Mouse (Mus musculus): ENCODE data around the gene Trpm2.

Gene Trpm2

DNA sequence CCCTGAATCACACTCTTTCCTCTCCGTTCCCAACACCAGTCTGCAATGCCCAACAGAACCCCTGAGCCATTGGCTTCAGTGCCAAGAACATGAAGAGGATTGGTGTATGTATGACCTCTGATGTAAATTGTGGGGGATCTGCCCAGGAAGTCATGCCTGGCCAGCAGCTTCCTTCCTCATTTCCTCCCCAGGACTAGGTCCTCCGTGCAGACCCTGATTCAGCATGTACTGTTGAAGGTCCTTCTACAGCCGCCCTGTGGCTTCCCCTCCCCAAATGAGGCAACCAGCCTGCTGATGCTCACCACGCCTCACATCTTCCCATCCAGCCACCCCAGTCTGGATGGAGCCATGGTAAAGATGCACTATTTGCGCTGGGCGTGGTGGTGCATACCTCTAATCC is at the start of gene Trpm2:
TSS of gene Trpm2 (minus strand) at position 83 of the 400 bp plus-strand sequence.
- CTCF ChIA-PET, result no interaction called here

DNA sequence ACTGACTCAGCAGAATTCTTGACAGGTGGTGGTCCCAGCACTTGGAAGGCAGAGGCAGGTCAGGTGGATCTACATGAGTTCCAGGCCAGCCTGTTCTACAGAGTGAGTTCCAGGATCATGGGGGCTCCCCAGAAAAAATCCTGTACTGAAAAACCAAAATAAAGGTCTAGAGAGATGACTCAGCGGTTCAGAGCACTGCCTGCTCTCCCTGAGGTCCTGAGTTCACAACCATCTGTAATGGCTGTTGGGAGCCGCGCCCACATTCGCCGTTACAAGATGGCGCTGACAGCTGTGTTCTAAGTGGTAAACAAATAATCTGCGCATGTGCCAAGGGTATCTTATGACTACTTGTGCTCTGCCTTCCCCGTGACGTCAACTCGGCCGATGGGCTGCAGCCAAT is 49.6 kb upstream of the Trpm2 start:
- CTCF ChIA-PET, result interaction anchor here (0.8 to 1.2 kb wide), 2 partner anchors 10 to 142 kb away, joined by 4 to 13 read pairs; partner anchors contain the start of gene Pfkl

DNA sequence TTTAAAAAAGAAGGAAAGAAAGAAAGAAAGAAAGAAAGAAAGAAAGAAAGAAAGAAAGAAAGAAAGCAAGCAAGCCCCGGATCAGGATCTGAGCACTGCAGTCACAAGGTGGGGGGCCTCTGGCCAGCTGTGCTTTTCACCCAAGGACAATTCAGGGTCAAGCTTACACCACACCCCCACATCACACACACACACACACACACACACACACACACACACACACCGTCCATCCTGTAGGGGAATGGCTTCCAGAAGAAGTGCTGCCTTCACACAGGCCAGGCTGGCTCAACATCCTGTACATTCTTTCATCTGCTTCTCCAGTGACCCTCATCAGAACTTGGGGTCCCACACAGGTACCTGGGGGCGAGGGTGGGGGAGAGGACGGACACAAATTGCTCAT is 48.9 kb upstream of the Trpm2 start:
- CTCF ChIA-PET, result interaction anchor here (0.7 to 1.2 kb wide), 4 partner anchors 10 to 190 kb away, joined by 3 to 13 read pairs (median 4); partner anchors contain the start of gene Pfkl

DNA sequence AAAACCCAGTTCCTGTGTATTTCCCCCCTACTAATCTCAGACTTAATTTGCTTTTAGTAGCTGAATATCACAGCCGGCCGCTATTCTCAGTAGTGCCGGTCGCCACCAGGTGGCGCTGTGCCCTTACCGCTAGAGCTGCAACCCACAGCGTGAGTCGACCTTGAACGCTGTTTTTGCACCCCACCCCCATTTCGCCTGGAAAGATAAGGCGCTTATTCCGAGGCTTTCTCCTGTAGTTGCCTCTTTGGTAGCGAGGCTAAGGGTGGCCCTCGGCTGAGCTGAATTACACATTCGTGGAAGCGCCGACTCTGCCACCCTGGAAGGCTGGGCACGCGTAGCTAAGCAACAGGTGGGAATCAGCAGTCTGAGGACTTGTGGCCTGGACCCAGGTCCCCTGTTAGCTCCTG is 48.4 kb upstream of the Trpm2 start:
- CTCF ChIA-PET, result interaction anchor here (0.7 to 1.2 kb wide), 4 partner anchors 9 to 192 kb away, joined by 3 to 4 read pairs (median 3); partner anchors contain the start of gene Pfkl

DNA sequence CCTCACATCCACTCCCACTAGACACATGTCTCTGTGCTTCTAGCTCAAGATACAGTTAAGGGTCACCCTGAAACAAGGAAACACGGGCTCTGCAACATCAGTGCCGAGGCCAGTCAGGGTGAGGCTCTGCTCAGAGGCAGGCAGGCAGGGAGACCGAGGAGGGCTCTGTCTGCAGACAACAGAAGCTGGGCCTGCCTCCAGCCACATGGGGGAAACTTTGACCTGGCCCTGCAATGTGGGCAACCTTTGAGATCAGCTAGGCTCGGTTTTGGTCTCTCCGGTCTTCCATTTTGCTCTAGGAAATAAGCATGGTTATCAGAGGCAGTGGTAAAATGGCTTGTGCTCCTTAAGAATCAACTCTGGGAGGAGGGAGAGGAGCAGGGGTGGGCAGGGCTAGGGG is 46.0 kb upstream of the Trpm2 start:
- CTCF ChIA-PET, result no interaction called here

DNA sequence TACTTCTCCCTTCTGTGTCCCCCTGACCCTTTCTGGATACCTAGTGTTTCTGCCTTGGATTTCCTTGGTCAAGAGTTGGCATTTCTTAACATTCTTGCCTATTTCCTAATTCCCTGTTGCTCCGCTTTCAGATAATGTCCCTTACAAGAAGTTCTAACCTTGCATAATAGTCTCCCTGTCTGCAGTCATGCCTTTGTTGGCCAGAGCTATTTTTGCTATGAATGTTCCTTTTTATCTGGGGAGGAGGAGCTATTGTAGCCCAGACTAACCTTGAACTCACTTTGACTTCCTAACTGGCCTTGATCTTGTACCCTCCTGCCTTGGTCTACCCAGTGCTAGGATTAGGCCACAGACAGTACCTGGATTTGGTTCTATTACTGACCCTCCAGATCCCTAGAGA is 45.1 kb upstream of the Trpm2 start:
- CTCF ChIA-PET, result no interaction called here

DNA sequence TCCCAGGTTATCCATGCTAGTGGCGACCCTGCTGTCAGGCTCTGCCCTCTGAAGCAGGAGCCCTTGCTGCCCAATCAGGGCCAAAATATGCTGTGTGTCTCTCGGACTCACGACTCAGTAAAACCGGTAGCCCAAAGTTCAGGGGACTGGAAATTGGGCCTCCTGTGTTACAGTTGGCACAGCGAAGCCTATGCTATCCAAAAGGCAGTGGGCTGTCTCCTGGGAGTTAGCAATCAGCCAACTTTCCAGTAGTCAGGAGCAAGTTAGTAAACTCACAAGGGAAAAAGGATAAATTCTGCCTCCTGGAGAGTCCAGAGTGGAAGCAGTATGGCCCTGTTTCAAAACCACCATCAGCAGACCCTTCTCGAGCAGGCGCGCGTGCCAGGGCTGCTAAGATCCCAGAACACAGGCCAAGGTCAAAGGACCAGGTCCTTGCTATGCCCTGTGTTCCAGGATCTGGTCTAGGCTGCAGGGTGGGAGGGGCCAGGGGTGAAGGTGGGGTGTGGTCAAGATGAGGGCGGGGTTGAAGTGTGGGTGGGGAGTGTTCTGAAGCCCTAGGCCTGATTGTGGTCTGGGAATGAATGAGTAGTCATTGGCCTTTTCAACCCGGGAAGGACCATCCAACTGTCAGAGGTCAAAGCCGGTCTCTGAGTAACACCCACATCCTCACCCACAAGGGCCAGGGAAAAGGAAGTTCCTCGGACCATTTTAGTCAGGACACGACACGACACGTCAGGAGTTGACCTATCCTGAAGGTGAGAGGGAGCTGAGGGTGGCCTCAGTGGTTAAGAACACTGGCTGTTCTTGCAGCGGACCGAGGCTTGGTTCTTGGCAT is 42.5 kb upstream of the Trpm2 start:
- CTCF ChIA-PET, result no interaction called here

DNA sequence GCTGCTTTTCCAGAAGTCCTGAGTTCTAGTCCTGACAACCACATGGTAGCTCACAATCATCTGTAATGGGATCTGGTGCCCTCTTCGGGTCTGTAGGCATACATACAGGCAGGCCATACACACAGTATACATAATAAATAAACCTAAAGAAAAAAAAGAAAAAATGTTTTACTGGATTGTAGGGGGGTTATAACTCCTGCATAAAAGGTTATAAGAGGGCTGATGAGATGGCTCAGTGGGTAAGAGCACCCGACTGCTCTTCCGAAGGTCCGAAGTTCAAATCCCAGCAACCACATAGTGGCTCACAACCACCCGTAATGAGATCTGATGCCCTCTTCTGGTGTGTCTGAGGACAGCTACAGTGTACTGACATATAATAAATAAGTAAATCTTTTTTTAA is 40.8 kb upstream of the Trpm2 start:
- CTCF ChIA-PET, result interaction anchor here (0.8 kb wide), 1 partner anchor 10 kb away, joined by 3 read pairs; no protein-coding TSS in a partner anchor

DNA sequence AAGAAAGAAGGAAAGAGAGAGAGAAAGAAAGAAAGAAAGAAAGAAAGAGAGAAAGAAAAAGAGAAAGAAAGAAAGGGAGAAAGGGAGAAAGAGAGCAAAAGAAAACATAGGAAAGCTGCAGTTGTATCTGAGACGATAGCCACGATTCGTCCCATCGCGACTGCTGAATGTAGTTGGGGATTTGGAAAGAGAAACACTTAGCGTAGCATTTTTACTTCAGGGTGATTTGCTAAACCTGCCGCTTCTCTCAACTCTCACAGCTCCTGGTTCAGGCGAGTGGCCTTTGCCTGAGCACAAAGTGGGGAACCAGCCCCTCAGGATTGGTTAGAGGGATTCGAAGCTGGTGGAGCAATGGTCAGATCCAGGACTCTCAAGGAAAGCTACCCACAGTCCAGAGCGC is 40.0 kb upstream of the Trpm2 start:
- CTCF ChIA-PET, result interaction anchor here (0.7 to 0.8 kb wide), 2 partner anchors 9 to 16 kb away, joined by 3 to 6 read pairs; no protein-coding TSS in a partner anchor

DNA sequence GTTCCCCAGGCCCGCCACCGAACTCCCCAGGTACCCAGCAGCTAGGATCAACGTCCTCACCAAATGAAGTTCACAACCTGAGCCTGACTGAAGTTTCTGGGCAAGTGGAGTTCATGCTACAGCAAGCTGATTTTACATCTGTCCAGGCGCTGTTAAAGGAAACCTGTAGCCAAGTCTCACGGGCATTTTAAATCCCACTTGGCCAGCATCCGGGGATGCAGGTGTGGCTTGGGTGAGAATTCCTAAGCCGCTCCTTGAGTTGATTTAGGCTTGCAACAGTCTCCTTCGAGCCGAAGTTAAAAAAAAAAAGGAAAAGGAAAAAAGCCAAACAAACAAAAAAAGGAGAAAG is 39.6 kb upstream of the Trpm2 start, which contains the start of gene Pfkl:
TSS of gene Pfkl (minus strand) at position 139 of the 349 bp plus-strand sequence.
- CTCF ChIA-PET, result interaction anchor here (0.5 to 1.0 kb wide), 4 partner anchors 9 to 436 kb away, joined by 3 to 8 read pairs (median 5); no protein-coding TSS in a partner anchor

DNA sequence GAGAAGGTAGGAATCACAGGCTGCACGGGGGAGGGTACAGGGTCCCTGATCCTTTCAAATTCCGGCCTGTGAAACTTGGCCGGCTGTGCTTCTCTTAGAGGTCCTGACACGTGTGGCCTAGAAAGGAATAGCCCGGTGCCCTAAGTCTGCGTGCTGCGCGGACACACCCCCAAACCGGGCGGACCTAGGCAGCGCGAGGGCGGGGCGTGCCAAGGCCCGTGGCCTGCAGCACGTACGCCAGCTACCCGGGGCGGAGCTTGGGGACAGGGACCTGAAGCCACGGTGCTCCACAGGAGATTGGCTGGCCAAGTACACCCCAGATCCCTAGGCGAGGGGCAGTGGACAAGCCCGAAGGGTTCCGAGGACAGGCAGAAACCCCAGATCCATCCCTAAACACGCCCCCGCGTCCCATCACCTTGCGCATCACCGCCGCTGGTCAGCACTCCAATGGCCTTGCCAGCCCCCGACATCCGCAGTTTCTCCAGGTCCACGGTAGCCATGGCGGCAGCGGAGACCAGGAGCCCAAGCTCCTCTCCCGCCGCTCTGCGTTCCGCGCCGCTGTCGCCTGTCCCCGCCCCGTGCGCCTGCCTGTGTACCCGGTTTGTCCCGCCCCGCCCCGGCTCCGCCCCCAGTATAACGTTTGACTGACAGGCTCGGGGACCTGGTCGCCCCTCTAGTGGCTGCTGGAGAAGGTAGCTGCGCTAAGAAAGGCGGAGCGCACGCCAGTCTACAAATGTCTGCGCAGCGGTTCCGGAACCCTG is 39.0 kb upstream of the Trpm2 start:
- CTCF ChIA-PET, result interaction anchor here (0.5 to 1.0 kb wide), 4 partner anchors 10 to 436 kb away, joined by 3 to 8 read pairs (median 4); no protein-coding TSS in a partner anchor

DNA sequence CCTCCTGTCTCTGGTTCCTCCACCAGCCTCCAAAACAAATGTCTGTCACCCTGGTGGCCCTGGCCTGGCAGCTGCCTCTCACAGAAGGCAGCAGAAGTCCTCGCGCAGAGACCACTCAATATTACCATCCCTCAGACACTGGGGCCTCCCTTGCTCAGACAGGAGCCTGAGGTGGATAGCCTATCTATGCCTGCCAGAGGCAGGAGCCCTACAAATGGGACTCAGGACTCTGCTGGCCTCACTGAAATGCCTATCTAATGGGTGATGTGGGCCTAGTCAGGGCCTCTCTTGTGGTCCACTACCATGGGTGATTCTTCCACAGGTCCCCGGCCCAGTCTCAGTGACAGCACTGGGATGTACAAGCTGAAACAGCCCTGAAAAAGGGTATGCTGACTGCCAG is 37.8 kb upstream of the Trpm2 start:
- CTCF ChIA-PET, result no interaction called here

DNA sequence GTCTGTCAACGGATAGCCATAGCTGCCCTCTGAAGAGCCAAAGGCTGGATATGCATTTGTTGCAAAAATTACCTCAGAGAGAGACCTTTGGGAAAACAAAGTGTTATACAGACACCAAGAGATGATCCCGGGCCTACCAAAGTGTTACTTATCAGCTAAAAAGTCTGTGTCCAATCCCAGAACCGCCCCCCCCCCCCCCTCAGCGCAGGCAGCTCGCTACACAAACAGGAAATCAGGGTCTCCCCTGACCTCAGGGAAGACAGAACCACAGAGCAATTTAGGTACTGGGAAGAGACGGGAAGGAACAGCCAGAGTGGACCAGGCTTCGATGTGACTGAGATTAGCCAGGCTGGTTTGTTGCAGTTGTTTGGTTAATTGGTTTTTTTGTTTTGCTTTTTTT is 36.8 kb upstream of the Trpm2 start:
- CTCF ChIA-PET, result interaction anchor here (0.6 kb wide), 1 partner anchor 221 kb away, joined by 4 read pairs; no protein-coding TSS in a partner anchor

DNA sequence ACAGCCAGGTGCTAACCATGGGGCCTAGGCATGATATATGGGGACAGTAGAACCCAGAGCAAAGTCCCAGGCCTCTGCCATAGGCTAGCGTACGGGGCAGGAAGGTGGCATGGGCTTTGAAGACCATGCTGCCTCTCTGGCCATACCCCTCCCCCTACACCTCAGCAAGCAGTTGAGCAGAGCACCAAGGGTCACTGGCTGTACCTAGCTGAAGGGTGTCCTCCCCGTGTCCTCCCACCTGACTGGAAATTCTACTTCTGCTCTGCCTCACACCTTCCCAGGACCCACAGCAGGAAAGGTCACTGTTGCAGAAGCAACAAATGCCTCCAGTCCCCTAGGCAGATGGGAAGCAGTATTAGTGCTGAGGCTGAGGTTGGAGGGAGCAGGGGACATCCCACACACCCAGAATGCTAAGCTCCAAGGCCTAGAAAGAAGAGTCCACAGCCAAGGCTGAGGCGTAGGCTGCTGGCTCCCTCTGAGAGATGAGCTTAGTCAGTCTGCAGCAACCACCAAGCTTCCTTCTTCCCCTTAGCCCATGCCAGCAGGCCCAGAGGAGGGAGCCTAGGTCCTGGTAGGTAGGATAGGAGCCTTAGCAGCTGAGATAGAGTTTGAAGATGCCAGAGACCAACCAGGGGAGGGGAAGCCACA is 35.6 kb upstream of the Trpm2 start:
- CTCF ChIA-PET, result no interaction called here

DNA sequence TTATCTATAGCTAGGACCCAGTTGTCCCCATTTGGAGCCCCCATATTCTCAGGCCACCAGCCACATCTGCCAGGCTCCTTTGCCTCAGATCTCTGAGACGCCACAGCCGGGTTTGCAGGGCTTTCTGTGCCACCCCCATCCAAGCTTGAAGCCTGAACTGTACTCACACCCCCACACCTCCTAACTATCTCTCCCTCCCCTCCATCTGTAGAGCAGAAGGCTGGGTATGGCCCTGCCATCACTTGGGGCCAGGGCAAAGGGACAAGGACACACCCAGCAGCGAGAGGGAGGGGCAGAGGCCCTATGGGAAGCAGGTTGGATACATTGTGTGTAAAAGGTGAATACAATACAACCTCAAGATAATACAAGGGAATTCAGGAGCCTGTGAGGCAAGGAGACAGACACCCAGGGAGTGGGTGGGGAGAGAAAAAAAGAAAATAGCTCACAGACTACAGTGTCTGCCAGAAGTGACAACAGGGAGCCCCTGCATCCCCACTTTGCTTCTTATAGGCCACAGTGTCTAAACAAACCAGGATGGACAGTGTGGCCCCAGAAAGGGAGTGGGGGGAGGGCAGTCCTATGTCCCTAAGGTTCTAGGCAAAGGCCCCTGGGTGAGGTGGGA is 34.2 kb upstream of the Trpm2 start:
- CTCF ChIA-PET, result no interaction called here

DNA sequence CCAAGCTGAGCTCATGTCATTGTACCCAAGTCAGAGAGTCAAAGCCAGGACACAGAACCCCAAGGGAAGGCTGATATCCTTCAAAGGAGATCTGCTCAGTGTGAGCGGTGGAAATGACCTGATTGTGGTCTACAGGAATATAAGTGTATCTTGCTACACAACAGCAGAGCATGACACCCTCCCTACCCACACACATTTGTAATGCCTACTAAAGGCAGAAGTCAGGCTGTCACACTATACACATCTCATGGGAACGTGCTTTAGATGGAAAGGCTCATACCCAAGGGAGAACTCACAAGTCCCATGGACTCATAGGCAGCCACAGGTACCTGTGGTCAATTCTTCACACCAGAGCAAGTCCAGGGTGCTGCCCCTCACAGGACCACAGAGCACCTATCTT is 32.0 kb upstream of the Trpm2 start:
- CTCF ChIA-PET, result no interaction called here

DNA sequence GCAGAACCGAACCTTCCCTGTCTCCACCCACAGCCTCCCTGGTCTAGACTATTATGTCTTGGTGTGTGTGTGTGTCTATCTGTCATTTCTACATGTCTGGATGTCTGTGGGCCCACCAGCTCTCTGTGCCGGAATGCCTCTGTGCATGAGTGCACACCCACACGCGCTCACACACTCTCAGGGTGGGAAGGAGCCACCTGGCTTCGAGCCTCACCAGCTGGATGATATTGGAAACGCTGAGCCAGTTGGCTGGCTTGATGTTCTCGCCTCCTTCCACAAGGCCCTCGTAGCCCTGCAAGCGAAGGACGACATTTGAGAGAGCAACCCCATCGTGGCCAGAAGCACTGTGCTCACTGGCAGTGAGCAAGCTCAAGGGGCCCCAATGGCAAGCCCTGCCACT is 31.4 kb upstream of the Trpm2 start:
- CTCF ChIA-PET, result interaction anchor here (1.2 kb wide), 1 partner anchor 9 kb away, joined by 3 read pairs; no protein-coding TSS in a partner anchor

DNA sequence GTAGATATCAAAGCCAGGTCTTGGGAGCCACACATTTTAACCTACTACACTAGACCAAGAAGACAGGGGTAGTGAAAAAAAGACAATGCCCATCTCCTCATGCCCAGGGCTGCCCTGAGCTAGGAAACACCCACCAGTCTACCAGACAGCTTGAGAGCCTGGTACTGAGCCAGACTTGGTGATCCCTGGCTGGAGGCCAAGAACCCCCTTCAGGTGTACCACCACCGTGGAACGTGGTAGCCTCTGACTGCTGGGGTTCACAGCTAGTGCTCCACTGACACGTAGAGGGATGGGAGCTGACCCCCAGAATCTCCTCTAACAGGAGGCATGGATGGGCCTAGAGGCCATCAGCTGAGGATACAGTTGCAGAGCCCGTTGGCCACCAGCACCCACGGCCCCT is 29.8 kb upstream of the Trpm2 start:
- CTCF ChIA-PET, result no interaction called here

DNA sequence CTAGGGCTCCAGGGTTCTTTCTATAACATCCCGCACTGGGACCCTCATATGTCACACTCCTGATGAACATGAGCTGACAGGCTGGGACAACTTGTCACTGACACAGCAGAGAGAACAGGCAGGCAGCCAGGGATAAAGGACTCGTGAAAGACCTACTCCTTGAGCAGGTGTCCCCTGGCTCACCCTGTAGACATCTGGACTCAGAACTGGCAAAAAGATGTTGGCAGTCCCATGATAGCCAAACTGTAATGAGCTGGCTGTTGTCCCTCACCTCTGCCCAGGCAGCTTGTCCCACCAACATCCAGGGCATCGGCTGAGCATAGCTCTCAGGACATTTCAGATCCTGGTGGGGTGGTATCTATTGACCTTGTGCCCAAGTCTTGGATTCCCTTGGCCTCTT is 25.3 kb upstream of the Trpm2 start:
- CTCF ChIA-PET, result no interaction called here

DNA sequence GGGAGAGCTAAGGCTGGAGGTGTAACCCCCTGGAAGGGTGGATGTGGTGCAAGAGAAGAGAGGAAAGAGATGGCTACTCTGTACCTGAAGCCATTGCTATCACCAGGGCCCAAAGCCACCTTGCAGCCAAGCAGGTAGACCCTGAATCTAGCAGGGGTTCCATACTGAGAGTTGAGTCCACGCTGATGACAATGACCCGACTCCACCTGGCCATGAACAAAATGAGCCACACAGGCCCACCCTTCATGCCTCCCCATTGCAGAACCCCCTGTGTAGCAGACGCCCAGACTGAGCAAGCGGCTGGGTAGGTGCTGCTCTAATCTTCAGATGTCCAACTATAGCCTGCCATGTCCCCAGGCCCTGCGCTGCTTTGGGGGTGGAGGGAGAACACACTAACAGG is 15.4 kb upstream of the Trpm2 start:
- CTCF ChIA-PET, result no interaction called here

DNA sequence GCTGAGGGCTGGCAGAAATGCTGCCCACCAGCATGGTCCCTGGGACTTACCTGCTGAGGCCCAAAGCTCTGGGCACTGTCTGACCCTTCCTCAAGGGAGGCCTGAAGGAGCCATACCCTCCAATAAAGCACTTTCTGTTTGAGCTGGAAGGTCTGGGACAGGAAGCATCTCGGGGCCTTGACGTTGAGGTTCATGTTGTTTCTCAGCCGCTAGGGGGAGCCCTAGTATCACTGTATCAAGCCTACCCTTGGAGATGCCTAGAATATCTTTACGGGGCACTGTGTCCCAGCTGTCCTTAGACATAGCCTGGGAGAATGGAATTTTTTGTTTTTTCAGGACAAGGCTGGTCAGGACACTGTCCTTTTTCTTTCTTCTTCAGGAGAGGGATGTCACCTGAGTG is 14.3 kb upstream of the Trpm2 start:
- CTCF ChIA-PET, result interaction anchor here (0.7 kb wide), 1 partner anchor 57 kb away, joined by 3 read pairs; no protein-coding TSS in a partner anchor
